ENCODE assay signal across 19 mouse cellular contexts in the genomic region with DNA sequence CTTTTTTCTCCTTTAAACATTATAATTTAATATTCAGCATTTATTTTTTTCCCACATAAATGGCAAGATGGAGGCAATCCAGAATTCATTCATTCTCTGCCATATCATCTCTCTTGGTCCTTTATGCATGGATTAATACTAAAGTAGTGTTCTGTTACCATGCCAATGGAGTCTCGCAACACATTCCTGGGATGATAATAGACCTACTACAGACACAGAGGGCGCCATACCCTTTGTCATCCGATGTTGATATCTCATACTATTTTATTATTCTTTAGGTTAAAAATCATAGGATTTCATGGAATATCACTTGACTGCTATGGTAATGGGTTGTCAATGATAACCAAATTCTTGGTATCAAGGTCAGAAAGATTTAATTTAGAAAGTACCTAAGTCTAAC.
DNase-seq lines count a peak whose midpoint lies in the region; ATAC-seq and TF ChIP-seq lines count a peak whose summit lies in the region.
"Had no signal": no experiment of that assay in that cellular context is flagged by ENCODE, and none has a peak within 500 bp of the region (broad histone marks: within the 10 kb centered on the region; RNA-seq: fewer than 3 reads in every experiment).

No protein-coding gene starts in this region.

- TF ChIP-seq CTCF in midbrain, postnatal 0 days (IDR thresholded peaks at IDR 0.05), result peak; percentile 48

- H3K4me3 ChIP-seq in hindbrain, embryonic 11.5 days (ENCODE audit: low read depth, low read length), result no peak overlapping the region
- no peak overlapping the region for H3K4me3 ChIP-seq in hindbrain, embryonic 14.5 days (replicated peaks; ENCODE audit: low read length)
- H3K4me3 ChIP-seq in midbrain, embryonic 11.5 days (ENCODE audit: low read depth, low read length), result no peak overlapping the region
- no peak overlapping the region for H3K4me3 ChIP-seq in midbrain, postnatal 0 days (ENCODE audit: low read depth, low read length)
- H3K4me3 ChIP-seq in heart, embryonic 12.5 days, result no peak overlapping the region
- H3K4me3 ChIP-seq: limb, embryonic 15.5 days had no signal

- no peaks in the 10 kb centered on the region for H3K36me3 ChIP-seq in hindbrain, embryonic 11.5 days (ENCODE audit: control insufficient read depth, insufficient read depth, low read length)
- no peaks in the 10 kb centered on the region for H3K36me3 ChIP-seq in hindbrain, embryonic 14.5 days (replicated peaks; ENCODE audit: control insufficient read depth, insufficient read depth)
- no peaks in the 10 kb centered on the region for H3K36me3 ChIP-seq in midbrain, embryonic 11.5 days (ENCODE audit: control insufficient read depth, insufficient read depth, low read length)
- H3K36me3 ChIP-seq in midbrain, postnatal 0 days (ENCODE audit: insufficient read depth, low read length), result no peaks in the 10 kb centered on the region
- no peaks in the 10 kb centered on the region for H3K36me3 ChIP-seq in heart, embryonic 12.5 days
- H3K36me3 ChIP-seq: embryonic facial prominence, embryonic 10.5 days; heart, embryonic 13.5 days; limb, embryonic 15.5 days had no signal

- peak; percentile 7 for DNase-seq in embryo, embryonic 10 days (ENCODE audit: low spot score)
- DNase-seq in embryo, embryonic 9.5 days (ENCODE audit: extremely low spot score), result no peak
- DNase-seq in hindbrain, embryonic 11.5 days (ENCODE audit: low spot score), result peak; percentile 26
- DNase-seq in hindbrain, embryonic 14.5 days (ENCODE audit: low spot score), result no peak
- DNase-seq in midbrain, embryonic 11.5 days (ENCODE audit: low spot score, missing footprints), result peak; percentile 92
- DNase-seq in midbrain, postnatal 0 days (ENCODE audit: low spot score), result peak; percentile 21
- DNase-seq: cerebellum, adult 11-12 months; gastrocnemius, postnatal 14 days; heart, adult 18-20 months; heart, postnatal 14 days had no signal

- no peak for ATAC-seq in hindbrain, embryonic 11.5 days (ENCODE audit: low FRiP score)
- no peak for ATAC-seq in hindbrain, embryonic 14.5 days (ENCODE audit: low FRiP score)
- no peak for ATAC-seq in midbrain, embryonic 11.5 days (ENCODE audit: low FRiP score)
- no peak for ATAC-seq in midbrain, postnatal 0 days (ENCODE audit: low FRiP score)
- ATAC-seq in activated CD4-positive, CD25-positive, alpha-beta regulatory T cell, adult 4 months, result no peak
- no peak for ATAC-seq in heart, embryonic 12.5 days (ENCODE audit: insufficient number of reproducible peaks, low FRiP score)
- ATAC-seq: CD4-positive, CD25-positive, alpha-beta regulatory T cell, adult 4 months; intestine, embryonic 16.5 days had no signal

- H3K9ac ChIP-seq in hindbrain, embryonic 11.5 days (ENCODE audit: low read depth, low read length), result no peak overlapping the region
- H3K9ac ChIP-seq in hindbrain, embryonic 14.5 days, result no peak overlapping the region
- no peak overlapping the region for H3K9ac ChIP-seq in midbrain, embryonic 11.5 days (ENCODE audit: low read length)
- H3K9ac ChIP-seq in midbrain, postnatal 0 days (replicated peaks; ENCODE audit: low read length, poor library complexity, severe bottlenecking), result no peak overlapping the region
- H3K9ac ChIP-seq in heart, embryonic 12.5 days, result no peak overlapping the region
- H3K9ac ChIP-seq: limb, embryonic 15.5 days; liver, embryonic 14.5 days; lung, embryonic 14.5 days had no signal

- 58% methylated on average over 3 of the region's 3 CpGs for WGBS in hindbrain, embryonic 11.5 days
- WGBS in hindbrain, embryonic 14.5 days, result 48% methylated on average over 3 of the region's 3 CpGs
- 39% methylated on average over 3 of the region's 3 CpGs for WGBS in midbrain, embryonic 11.5 days
- 22% methylated on average over 3 of the region's 3 CpGs for WGBS in midbrain, postnatal 0 days
- 76% methylated on average over 3 of the region's 3 CpGs for WGBS in heart, embryonic 12.5 days

- no peaks in the 10 kb centered on the region; the same call in 1 of the 2 replicates for H3K4me1 ChIP-seq in hindbrain, embryonic 11.5 days (replicated peaks; ENCODE audit: control insufficient read depth, insufficient read depth, low read length)
- H3K4me1 ChIP-seq in hindbrain, embryonic 14.5 days (replicated peaks; ENCODE audit: control insufficient read depth, insufficient read depth, low read length), result no peaks in the 10 kb centered on the region
- peaks cover 18% of the 10 kb centered on the region for H3K4me1 ChIP-seq in midbrain, embryonic 11.5 days (ENCODE audit: control insufficient read depth, insufficient read depth, low read length)
- no peaks in the 10 kb centered on the region; the same call in 1 of the 2 replicates for H3K4me1 ChIP-seq in midbrain, postnatal 0 days (ENCODE audit: insufficient read depth, low read length)
- H3K4me1 ChIP-seq in heart, embryonic 12.5 days (replicated peaks), result peaks cover 12% of the 10 kb centered on the region

- no peaks in the 10 kb centered on the region for H3K27me3 ChIP-seq in hindbrain, embryonic 11.5 days (ENCODE audit: control insufficient read depth, insufficient read depth, low read length)
- no peaks in the 10 kb centered on the region for H3K27me3 ChIP-seq in hindbrain, embryonic 14.5 days (ENCODE audit: control insufficient read depth, insufficient read depth, low read length)
- no peaks in the 10 kb centered on the region for H3K27me3 ChIP-seq in midbrain, embryonic 11.5 days (ENCODE audit: control insufficient read depth, insufficient read depth, low read length)
- no peaks in the 10 kb centered on the region for H3K27me3 ChIP-seq in midbrain, postnatal 0 days (ENCODE audit: insufficient read depth, low read length)
- H3K27me3 ChIP-seq in heart, embryonic 12.5 days (replicated peaks), result no peaks in the 10 kb centered on the region
- H3K27me3 ChIP-seq: heart, embryonic 13.5 days; limb, embryonic 15.5 days had no signal

- H3K4me2 ChIP-seq in hindbrain, embryonic 11.5 days (replicated peaks; ENCODE audit: low read depth, low read length), result no peak overlapping the region
- no peak overlapping the region for H3K4me2 ChIP-seq in hindbrain, embryonic 14.5 days (replicated peaks)
- H3K4me2 ChIP-seq in midbrain, embryonic 11.5 days, result no peak overlapping the region
- no peak overlapping the region for H3K4me2 ChIP-seq in midbrain, postnatal 0 days (ENCODE audit: low read depth, low read length, poor library complexity, severe bottlenecking)
- H3K4me2 ChIP-seq in heart, embryonic 12.5 days, result no peak overlapping the region

- H3K9me3 ChIP-seq in hindbrain, embryonic 11.5 days (ENCODE audit: control insufficient read depth, low read length), result no peaks in the 10 kb centered on the region
- H3K9me3 ChIP-seq in hindbrain, embryonic 14.5 days (ENCODE audit: control insufficient read depth, low read length), result no peaks in the 10 kb centered on the region
- H3K9me3 ChIP-seq in midbrain, embryonic 11.5 days (ENCODE audit: control insufficient read depth, low read length), result no peaks in the 10 kb centered on the region
- H3K9me3 ChIP-seq in midbrain, postnatal 0 days (ENCODE audit: low read length), result no peaks in the 10 kb centered on the region
- no peaks in the 10 kb centered on the region for H3K9me3 ChIP-seq in heart, embryonic 12.5 days (replicated peaks)
- H3K9me3 ChIP-seq: embryonic facial prominence, embryonic 10.5 days; heart, embryonic 13.5 days; limb, embryonic 15.5 days had no signal

- peak overlapping the region; percentile 33; the same call in 1 of the 2 replicates for H3K27ac ChIP-seq in hindbrain, embryonic 11.5 days (ENCODE audit: low read depth, low read length)
- no peak overlapping the region for H3K27ac ChIP-seq in hindbrain, embryonic 14.5 days
- H3K27ac ChIP-seq in midbrain, embryonic 11.5 days (ENCODE audit: low read depth, low read length), result peak overlapping the region; percentile 44; the same call in 1 of the 2 replicates
- H3K27ac ChIP-seq in midbrain, postnatal 0 days (ENCODE audit: low read depth, low read length), result no peak overlapping the region
- no peak overlapping the region for H3K27ac ChIP-seq in heart, embryonic 12.5 days (ENCODE audit: poor library complexity, severe bottlenecking)
- H3K27ac ChIP-seq: heart, embryonic 13.5 days; limb, embryonic 15.5 days; liver, embryonic 14.5 days had no signal

Comparison
In these comparisons a context has a peak if more than half of its experiments do, and no peak if none do; other contexts are left out.
1. DNase-seq: peak in embryo, embryonic 10 days (single experiment), hindbrain, embryonic 11.5 days (single experiment), midbrain, embryonic 11.5 days (single experiment) and midbrain, postnatal 0 days (single experiment); none in embryo, embryonic 9.5 days (single experiment) and hindbrain, embryonic 14.5 days (single experiment).
2. H3K27ac ChIP-seq: peak in hindbrain, embryonic 11.5 days (single experiment) and midbrain, embryonic 11.5 days (single experiment); none in hindbrain, embryonic 14.5 days (single experiment), midbrain, postnatal 0 days (single experiment) and heart, embryonic 12.5 days (single experiment).